Mouse (Mus musculus): Measurements from ENCODE around the gene Rxfp3.
"Not testable (repeated sequence)": the region's sequence is repeated elsewhere in the genome, so short reads cannot be mapped to it uniquely, and the experiment has no call there.

Gene Rxfp3

GRCm38 (mm10) chr15:11036535-11037375, 1.0 kb downstream of the Rxfp3 start:
- DNase-seq (ENCODE audit: low spot score in 2 of 2), result no peak

DNA sequence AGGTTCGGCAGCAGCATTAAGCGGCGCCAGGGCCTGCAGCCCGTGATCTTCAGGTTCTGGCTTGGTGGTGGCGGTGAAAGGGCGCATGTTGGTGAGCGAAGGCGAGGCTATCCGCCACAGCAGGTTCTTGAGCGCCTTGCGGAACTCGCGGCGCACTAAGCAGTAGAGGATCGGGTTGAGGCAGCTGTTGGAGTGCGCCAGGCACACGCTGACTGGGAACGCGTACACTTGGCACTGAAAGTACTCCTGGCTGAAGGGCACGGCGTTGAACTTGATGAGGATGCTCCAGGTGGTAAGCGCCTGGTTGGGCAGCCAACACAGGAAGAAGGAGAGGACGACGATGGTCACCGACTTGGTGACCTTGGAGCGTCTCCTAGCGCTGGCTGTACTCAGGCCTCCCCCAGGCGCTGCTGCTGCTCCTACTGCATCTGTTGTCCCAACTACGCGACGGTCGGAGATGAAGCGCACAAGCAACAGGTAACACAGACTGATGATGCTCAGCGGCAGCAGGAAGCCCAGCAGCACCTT, 1.8 kb downstream of the Rxfp3 start:
- no peak for DNase-seq (ENCODE audit: low spot score in 2 of 2)

DNA sequence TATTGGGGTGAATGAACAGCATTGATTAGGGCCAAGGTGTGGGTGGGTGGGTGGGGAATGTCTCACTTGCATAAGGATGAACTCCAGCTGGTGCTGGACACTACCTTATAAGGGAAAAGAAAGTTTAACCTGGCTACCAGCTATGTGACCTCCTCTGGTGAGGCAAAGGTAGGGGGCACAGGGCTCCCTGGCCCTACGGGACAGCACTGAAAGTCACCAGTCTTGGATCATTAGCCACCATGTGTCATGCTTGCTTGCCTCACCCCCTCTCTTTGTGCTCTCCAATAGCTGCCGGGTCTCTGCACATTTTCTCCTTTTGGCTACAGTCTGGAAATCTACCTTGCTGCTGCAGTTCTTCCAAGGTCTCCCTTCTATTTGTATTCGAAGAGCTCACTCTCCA, 7.6 kb downstream of the Rxfp3 start:
- no peak for DNase-seq (ENCODE audit: low spot score in 2 of 2)

GRCm38 (mm10) chr15:11026801-11027561, 10.8 kb downstream of the Rxfp3 start:
- no peak for DNase-seq (ENCODE audit: low spot score in 2 of 2)

GRCm38 (mm10) chr15:11014931-11015330, 22.9 kb downstream of the Rxfp3 start:
- no peak for DNase-seq (ENCODE audit: low spot score in 2 of 2)

DNA sequence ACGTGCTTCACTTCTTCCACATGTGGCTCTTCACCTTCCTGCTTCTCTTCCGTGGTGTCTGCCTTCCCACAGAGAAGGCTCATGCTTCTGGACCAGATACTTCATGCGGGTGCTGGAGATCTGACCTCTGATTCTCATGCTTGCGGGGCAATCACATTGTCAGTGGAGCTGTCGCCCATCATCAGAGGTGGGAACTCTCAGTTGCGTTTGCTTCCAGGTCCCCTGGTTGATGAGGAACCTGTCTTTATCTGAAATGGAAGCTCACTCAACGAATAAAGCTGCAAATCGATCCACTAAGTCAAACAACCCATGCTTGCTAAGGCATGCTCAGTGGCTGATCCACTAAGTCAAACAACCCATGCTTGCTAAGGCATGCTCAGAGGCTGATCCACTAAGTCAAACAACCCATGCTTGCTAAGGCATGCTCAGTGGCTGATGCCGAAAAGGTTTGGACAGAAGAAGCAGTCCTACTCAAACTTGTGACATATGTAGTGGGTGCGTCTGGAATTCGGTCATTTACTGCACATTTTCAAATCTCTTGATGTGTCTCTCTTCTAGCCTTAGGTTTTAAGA, 26.7 kb downstream of the Rxfp3 start:
- DNase-seq (ENCODE audit: low spot score in 2 of 2), result no peak

- no peak for DNase-seq (ENCODE audit: low spot score in 2 of 2)
Observed at GRCm38 (mm10) chr15:11008756-11009155, 29.0 kb downstream of the Rxfp3 start.

DNA sequence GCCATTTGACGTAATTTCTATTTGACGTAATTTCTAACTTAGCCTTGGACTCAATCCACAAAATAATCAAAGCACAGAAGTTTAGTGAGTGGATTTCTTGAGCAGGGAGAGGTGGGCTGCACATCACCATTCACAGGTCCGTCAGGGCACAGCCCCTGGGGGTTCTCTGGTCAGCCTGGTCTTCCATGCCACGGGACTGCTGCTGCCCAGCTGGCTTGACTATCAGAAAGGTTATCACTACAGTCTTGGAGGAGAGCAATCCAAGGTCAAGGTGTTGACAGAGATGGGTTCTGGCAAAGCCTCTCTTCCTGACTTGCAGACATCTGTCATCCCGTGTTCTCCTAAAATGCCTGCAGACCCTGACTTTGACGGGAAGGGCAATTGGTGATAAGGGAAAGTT, 33.1 kb downstream of the Rxfp3 start:
- no peak for DNase-seq (ENCODE audit: low spot score in 2 of 2)

DNA sequence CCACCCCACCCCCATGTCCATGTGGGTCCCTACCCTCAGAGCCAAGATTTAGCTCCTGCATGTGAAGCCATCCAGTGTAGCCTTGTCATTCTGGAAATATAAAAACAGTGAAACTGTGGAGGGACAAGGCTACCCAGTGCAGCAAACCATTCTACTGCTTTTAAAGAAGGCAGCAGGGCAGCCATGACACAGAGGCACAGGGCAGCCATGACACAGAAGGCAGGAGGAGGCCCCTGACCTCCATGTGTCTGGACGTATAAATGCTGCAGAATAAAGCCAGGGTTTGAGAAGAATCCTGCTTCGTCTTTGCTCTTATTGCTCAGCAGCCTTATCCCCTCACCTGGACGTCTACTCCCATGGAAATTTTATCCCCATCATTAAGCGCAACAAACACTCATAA, 34.0 kb downstream of the Rxfp3 start:
- DNase-seq (ENCODE audit: low spot score in 2 of 2), result no peak

DNA sequence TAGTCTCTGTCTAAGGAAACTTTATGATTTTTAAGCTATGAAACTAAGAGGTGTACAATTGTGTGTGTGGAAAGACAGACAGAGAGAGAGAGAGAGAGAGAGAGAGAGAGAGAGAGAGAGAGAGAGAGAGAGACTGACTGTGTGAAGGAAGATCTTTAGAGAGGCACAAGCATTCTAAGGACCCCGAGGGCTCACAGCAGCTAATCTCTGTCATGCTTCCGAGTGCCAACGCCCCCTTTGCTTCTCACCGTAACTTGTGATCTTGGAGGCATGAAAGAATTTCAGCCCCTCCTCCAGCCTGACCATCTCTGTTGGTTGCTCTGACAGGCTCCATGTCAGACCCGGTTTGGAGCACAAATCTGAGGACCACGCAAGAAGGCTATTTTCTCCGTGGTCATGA, 37.4 kb downstream of the Rxfp3 start, which contains the start of gene Slc45a2:
Gene Slc45a2, plus strand, starts transcription at position 301 of the 400 bp plus-strand sequence.
- DNase-seq (ENCODE audit: low spot score in 2 of 2), result no peak

DNA sequence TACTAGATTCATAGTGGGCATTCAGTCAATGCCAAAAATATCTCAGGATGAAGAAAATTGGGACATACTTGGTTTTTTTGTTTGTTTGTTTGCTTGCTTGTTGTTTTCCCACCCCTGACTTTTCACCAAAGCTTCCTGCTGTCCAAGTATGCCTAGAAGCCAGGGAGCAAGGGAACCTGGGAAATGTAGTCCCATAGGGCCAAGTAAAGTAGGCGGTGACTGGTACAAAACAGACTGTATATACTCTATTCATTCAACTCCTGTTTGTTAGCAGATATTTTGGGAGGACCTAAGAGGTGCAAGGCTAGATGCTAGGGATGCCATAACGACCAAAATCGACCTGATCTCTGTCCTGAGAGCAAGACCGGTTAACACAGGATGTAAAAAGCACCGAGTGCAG, 38.0 kb downstream of the Rxfp3 start:
- DNase-seq (ENCODE audit: low spot score in 2 of 2), result no peak

- DNase-seq (ENCODE audit: low spot score in 2 of 2), result no peak
Observed at GRCm38 (mm10) chr15:10991566-10991965, 46.2 kb downstream of the Rxfp3 start.

GRCm38 (mm10) chr15:10990411-10990810, 47.4 kb downstream of the Rxfp3 start:
- DNase-seq (ENCODE audit: low spot score in 2 of 2), result no peak

- not testable (repeated sequence) for DNase-seq (ENCODE audit: low spot score in 2 of 2)
Observed at GRCm38 (mm10) chr15:10986477-10986876, 51.3 kb downstream of the Rxfp3 start.

DNA sequence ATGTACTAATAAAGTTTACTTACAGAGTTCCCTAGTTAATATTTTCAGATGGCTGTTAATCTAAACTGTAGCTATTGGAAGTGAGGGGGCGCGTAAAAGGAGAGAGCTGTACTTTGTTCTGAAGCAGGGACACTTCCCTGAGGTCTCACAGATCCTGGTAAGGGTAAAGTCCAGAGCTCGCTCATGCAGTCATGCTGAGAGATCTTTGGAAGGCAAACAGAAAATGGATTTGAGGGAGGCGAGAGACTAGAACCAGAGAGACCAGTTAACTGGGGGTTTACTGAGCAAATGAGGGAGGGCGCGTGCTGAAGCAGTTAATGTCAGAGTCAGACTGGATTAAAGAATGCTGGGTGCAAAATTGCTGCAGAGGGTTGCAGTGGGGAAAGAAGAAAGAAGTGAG, 52.0 kb downstream of the Rxfp3 start:
- DNase-seq (ENCODE audit: low spot score in 2 of 2), result no peak

Data from frontal cortex, postnatal 25 days (tissue).